Mouse (Mus musculus) CD8-positive naive resting alpha-beta T cell, adult 2 months (primary cell): ENCODE measurements around the gene Btg3.
"Not testable (repeated sequence)": the region's sequence is repeated elsewhere in the genome, so short reads cannot be mapped to it uniquely, and the experiment has no call there.

Experiments
- DNase-seq, 2 experiments: peaks; one replicate each; pipeline ENCODE4 v3.0.0; 2022; ENCODE audit warnings: low read depth in 2 of 2, low spot score in 2 of 2

Btg3 gene

DNA sequence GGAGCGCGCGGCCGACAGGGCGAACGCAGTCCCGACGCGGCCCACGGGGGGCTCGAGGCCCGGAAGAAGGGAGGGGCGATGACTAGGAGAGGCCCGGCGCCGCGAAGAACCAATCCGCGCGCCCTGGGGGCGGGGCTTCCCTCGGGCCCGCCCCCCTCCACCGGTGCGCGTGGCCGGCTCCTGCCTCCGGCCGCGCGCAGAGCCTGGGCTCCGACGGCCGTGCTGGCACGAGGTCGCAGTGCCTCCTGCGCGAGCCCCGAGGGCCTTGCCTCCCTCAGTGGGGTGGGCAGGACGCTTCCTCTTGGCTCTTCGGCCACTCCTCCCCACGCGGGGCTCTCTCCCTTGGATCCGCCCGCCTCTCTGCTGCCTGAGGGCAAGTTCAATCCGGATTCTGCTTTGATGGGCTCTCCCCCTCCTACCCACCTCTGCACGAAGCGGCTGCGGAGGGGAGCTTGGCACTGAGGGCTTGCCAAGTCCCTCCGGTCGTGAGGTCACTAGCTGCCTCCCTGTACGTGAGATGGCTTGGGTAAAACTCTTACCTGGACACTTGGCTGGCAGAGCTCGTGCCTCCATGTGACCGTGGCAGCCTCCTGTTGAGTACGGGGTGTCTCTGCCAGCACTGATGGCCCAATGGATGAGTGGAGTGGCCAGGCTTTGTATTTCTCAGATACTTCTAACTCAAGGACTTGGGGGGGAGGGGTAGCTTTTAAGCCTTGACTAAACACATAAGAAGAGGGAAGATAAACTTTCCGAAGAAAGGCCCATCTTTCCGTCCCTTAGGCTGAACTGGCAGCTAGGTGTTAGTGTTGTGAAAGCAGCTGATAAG is at the start of gene Btg3:
Gene Btg3 (minus strand): TSS at position 448 of the 826 bp plus-strand sequence.
- DNase-seq, result peak; percentile 82 to 85

GRCm38 (mm10) chr16:78417733-78418132 is 40.7 kb upstream of the Btg3 start:
- no peak for DNase-seq

GRCm38 (mm10) chr16:78416500-78416899 is 39.5 kb upstream of the Btg3 start:
- DNase-seq, result no peak

- DNase-seq, result no peak
Observed at GRCm38 (mm10) chr16:78409991-78410390, 33.0 kb upstream of the Btg3 start.

DNA sequence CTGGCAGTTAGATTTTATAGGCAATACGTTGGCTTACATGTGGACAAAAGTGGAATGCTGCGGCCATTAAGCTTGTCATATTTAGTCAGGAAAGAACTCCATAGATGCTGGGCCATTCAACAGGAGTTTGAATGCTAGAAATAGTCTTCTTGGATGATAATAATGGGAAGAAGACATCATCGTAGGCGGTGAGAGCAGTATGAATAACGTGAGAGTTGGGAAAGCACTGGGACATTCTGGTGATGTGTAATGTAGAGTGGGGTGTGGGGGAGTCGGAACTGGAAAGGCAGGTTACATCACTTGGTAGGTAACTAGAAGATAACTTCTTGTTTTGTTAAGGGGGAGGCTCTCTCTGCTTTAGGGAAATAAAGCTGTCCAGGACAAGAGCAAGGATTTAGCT is 30.9 kb upstream of the Btg3 start:
- no peak for DNase-seq

DNA sequence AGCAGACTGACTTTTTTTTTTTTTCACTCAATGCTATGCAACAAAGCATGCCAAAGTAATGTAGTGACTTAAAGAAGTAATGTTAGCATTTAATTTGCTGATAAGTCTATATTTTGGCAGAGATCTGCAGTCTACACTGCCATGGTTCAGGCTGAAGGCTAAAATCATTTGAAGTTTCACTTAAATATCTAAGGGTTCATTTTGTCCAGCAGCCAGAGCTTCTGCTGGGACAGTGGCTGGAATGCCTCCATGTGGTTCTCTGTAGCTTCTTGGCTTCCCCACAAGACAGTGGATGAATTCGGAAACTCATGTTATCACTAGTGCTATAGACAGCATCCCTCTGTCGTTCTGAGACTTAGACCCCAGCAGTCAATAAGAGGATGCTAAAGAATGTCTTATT is 29.7 kb upstream of the Btg3 start:
- DNase-seq, result no peak

- no peak for DNase-seq
Observed at GRCm38 (mm10) chr16:78402316-78402715, 25.3 kb upstream of the Btg3 start.

GRCm38 (mm10) chr16:78399423-78399822 is 22.4 kb upstream of the Btg3 start:
- DNase-seq, result no peak

- no peak for DNase-seq
Observed at GRCm38 (mm10) chr16:78398734-78399133, 21.7 kb upstream of the Btg3 start.

DNA sequence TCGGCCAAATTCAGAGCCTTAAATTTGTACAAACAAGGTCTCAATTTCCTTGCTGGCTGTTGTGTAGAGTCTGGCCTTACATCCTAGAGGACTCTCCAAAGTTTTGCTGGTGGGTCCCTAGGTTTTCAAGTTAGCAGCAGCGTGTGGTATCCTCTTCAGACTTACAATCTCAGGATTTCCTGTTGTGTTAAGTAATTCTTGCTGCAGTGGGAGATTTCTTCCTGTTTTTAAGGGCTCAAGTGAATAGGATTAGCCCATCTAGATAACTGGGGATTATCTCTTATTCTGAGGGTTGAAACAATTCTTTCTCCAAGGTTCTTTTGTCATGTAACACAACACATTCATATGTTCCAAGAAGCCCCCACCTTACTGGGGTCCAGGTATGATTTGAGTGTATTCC is 14.4 kb upstream of the Btg3 start:
- no peak for DNase-seq

DNA sequence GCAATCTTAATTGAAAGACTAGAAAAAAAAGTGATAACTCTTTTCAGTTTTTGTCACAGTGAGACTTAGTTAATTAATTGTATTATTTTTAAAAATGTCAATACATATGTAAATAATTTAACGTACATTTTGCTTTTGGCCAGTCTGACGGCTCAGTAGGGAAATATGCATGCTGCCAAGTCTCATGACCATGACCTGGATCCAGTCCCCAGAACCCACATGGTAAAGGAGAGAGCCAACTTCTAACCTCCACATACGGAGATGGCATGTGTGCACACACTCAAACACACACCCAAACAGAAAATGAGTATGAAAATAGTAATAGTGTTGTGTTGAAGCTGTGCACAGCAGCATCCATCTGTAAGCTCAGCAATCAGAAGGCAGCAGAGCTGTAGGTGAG is 13.0 kb upstream of the Btg3 start:
- no peak for DNase-seq

- DNase-seq, result no peak
Observed at GRCm38 (mm10) chr16:78389122-78389521, 12.1 kb upstream of the Btg3 start.

DNA sequence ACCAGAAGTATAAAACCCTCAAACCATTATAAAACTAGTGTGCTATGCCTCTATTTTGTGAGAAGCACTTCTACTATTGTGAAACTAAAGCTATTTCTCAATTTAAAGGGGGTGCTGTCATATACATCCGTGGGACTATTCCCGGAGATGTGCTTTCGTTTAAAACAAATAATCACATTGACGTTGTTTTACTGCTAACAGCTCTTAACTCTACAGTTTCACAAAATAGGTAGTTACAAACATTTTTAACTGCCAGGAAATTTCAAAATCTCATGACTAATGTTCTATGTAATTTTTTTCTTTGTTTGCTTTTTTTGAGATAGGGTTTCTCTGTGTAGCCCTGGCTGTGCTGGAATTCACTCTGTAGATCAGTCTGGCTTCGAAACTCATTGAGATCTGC is 1.5 kb upstream of the Btg3 start:
- DNase-seq, result no peak

DNA sequence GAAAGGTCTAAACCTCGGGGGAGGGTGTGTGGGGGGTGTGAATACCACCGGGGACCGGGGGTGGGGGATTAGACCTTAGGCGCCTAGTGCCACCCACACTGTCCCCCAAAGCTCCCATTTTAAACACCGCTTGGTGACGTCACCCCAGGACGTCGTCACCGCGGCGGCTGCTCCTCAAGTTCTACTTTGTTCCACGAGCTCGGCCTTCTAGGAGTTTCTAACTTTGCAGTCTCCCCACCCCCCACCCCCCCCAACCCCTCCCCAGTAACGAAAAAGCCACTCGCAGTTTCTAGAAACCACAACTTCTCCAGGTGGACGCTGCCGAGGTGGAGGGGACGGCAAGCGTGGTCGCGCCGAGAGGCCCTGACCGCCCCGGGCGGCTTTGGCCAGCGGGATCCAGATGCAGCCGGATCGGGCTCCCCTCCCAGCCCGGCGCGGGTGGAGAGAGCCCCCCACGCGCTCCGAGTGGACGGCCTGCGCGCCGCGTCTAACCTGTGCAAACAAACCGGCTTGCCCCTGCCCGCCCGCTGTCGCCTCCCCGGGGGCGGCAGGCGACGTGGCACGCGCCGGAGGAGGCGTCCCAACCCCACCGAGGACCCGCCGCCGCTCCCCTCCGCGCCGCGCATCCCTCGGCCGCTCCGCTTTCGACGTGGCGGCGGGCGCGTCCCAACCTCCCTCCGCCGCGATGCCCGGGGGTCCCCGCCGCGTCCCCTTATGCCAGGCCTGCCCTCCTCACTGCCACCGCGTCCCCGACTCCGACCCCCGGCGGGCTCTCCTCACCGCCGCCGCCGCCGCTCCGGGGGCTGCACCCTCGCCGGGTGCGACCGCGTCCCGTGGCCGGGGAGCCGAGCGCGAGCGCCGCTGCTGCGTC is 936 bp downstream of the Btg3 start:
- DNase-seq, result peak; percentile 65 to 67

GRCm38 (mm10) chr16:78375222-78375621 is 1.8 kb downstream of the Btg3 start:
- DNase-seq, result peak; percentile 41 to 56

DNA sequence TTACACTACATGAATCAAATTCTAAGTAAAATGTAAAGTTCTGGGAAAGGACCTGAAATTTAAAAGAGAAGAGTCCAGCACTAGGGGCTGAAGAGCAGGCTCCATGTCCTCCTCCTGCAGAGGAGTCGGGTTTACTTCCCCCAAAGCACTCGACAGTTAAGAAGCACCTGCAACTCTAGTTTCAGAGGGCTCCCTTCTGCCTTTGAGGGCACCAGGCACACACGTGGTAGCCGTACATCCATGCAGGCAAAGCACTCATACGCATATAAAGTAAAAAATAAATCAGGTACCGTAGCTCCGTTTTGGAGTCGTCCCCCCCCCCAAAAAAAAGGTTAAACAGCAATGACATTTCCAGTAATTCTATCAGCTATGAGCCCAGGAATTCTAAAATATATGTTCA is 3.2 kb downstream of the Btg3 start:
- DNase-seq, result no peak

GRCm38 (mm10) chr16:78372786-78373185 is 4.2 kb downstream of the Btg3 start:
- no peak for DNase-seq

DNA sequence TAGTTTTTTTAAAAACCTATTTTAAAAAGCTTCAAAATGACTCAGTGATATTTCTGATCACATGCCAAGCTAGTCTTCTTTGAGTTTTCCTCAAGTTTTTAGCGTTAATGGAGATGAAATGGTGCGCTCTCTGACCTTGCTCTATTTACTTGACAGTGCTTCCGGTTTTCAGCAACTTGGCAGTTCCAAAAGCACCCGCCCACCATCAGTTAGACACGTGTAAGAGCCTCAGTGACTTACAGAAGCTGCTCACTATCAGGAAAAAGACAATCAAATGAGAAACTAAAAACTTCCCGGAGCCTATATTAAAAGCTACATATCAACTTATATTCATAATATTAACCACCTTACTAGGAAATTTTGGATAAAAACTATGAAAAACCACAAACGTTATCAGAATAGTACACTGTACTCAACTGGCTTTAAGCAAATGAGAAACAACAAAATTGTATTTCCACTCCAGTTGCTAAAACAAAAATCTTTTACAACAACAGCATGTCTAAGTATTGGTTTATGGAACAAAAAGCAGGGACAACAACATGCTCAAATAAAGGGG is 5.4 kb downstream of the Btg3 start:
- no peak for DNase-seq

DNA sequence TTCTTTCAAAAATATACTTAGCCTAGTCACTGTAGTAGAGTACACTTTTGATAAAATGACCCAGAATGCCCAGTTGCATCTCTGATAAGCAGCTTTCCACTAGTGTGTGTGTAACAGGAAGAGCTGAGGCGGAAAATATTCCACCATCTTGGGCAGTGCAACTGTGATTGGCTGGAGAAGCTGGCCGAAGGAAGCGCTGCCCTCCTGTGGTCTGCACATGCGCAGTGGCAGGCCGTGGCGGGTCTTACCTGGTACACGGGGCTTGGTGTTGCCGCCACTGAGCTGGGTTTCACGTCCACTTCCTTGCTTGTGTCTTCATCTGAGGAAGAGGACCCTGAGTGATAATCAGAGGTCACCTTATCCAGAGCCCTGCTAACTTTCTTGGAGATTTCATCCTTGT is 12.4 kb downstream of the Btg3 start:
- DNase-seq, result not testable (repeated sequence)

DNA sequence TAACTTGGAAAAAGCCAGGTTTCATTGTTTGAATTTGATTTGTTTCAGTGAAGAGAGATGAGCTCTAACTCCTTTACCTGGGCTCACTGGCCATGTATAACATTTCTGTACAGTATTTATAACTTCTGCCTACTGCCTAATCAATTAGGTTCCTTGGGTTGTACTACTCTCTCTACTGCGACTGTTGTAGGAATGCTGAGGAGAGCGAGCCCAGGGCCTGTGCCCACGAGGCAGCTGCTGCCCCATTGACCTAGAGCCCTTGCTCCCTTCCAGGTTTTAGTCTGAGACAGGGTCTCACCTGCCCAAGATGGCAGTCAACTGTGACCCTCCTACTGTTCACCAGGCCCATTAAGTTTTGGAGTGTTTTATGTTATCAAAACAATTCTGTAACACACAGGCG is 15.5 kb downstream of the Btg3 start:
- DNase-seq, result no peak

- peak in 1 of 2 experiments; percentile 30 for DNase-seq
Observed at GRCm38 (mm10) chr16:78357757-78358156, 19.2 kb downstream of the Btg3 start.
